Mouse (Mus musculus) hindbrain, embryonic 13.5 days (tissue): ENCODE measurements at regions not wholly inside any gene's neighbourhood (a gene's known extent, or its start where the extent isn't known, plus 50 kb on each side); places are given as distances from the start of the nearest gene placed in this dataset.

ENCODE experiments used
- ATAC-seq: fragments of 200-750 bp; cut with Nextera tagmentation; 2 replicates; pipeline ENCODE4 v1.8.0; 2017; ENCODE audit warnings: moderate TSS enrichment; ENCODE audit not compliant: low FRiP score
- H3K27ac ChIP-seq: fragments of 300-500 bp; sonication (generic); 2 replicates; pipeline ENCODE4 v1.5.1; 2015; ENCODE audit warnings: inconsistent platforms, mild to moderate bottlenecking, moderate library complexity
- H3K27me3 ChIP-seq: fragments of 300-500 bp; sonication (generic); 2 replicates; pipeline ENCODE4 v1.6.1; 2015; ENCODE audit warnings: mild to moderate bottlenecking, inconsistent platforms
- H3K36me3 ChIP-seq: fragments of 300-500 bp; sonication (generic); 2 replicates; pipeline ENCODE4 v1.6.1; 2015; ENCODE audit warnings: mild to moderate bottlenecking, inconsistent platforms
- H3K4me1 ChIP-seq: fragments of 300-500 bp; sonication (generic); replicated peaks from 2 replicates; pipeline ENCODE4 v1.6.1; 2015; ENCODE audit warnings: inconsistent platforms
- H3K4me2 ChIP-seq: fragments of 300-500 bp; sonication (generic); 2 replicates; pipeline ENCODE4 v1.6.1; 2015; ENCODE audit warnings: inconsistent platforms, mild to moderate bottlenecking, moderate library complexity
- H3K4me3 ChIP-seq: fragments of 300-500 bp; sonication (generic); 2 replicates; pipeline ENCODE4 v1.5.1; 2015; ENCODE audit warnings: mild to moderate bottlenecking, inconsistent platforms
- H3K9ac ChIP-seq: fragments of 300-500 bp; sonication (generic); 2 replicates; pipeline ENCODE4 v1.6.1; 2015; ENCODE audit warnings: mild to moderate bottlenecking, inconsistent platforms
- H3K9me3 ChIP-seq: fragments of 300-500 bp; sonication (generic); 2 replicates; pipeline ENCODE4 v1.6.1; 2016; ENCODE audit warnings: inconsistent platforms
- WGBS: fragments of 180-500 bp; shearing (Covaris S2); methylation state at CpG from one replicate; pipeline ENCODE4 v1.1.7; 2015; 5-methylcytosine and 5-hydroxymethylcytosine counted together

DNA sequence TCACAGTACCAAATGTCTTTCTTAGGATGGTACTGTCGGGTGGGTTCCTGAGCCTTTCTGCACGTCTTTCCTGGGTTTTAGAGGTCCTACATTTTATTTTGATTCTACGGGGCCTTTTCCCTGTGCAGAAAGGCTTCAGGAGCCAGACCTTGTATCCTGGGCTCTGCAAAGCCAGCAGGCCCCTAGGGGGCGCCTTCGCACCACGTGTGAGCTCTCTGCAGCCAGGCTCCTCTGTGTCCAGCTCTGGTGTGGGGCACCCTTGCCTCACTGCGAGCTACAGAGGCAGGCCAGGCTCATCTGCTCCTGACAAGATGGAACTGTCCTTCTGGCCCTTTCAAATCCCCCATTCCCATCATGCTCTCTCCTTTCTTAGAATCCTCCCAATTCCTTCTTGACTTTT, 53.3 kb upstream of the Usp3 start:
- peak; percentile 59; the same call in 1 of the 2 replicates for ATAC-seq
- H3K9me3 ChIP-seq, result no peaks in the 10 kb centered on the region
- no peaks in the 10 kb centered on the region for H3K36me3 ChIP-seq
- no peak overlapping the region for H3K4me3 ChIP-seq
- 16% methylated on average over 7 of the region's 7 CpGs for WGBS
- no peak overlapping the region for H3K4me2 ChIP-seq
- H3K27ac ChIP-seq, result no peak overlapping the region
- no peak overlapping the region for H3K9ac ChIP-seq
- peaks cover 7% of the 10 kb centered on the region; the same call in 1 of the 2 replicates for H3K4me1 ChIP-seq
- H3K27me3 ChIP-seq, result no peaks in the 10 kb centered on the region

DNA sequence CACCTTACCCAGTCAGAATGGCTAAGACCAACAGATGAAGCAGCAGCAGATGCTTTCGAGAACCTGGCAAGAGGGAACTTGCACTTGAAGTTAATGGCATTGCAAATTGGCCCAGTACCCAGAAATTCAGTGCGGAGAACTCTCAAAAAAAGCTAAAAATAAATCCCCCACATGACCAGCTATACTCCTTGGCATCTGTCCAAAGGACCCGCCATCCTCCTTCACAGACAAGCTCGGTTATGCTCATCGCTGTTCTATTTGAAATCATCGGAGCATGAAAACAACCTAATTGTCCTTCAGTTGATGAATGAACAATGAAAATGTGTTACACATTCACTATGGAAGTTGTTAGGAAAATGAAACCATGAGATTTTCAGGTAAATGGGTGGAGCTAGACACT, 58.4 kb upstream of the Usp3 start:
- H3K4me3 ChIP-seq, result no peak overlapping the region
- H3K27ac ChIP-seq, result no peak overlapping the region
- H3K9ac ChIP-seq, result no peak overlapping the region
- ATAC-seq, result no peak
- WGBS, result 34% methylated on average over 6 of the region's 6 CpGs
- H3K36me3 ChIP-seq, result no peaks in the 10 kb centered on the region
- H3K27me3 ChIP-seq, result no peaks in the 10 kb centered on the region
- no peaks in the 10 kb centered on the region for H3K9me3 ChIP-seq
- peaks cover 7% of the 10 kb centered on the region for H3K4me1 ChIP-seq
- H3K4me2 ChIP-seq, result 0 out of 2 replicates have a peak overlapping the region, but pooled peaks have one; percentile 8

DNA sequence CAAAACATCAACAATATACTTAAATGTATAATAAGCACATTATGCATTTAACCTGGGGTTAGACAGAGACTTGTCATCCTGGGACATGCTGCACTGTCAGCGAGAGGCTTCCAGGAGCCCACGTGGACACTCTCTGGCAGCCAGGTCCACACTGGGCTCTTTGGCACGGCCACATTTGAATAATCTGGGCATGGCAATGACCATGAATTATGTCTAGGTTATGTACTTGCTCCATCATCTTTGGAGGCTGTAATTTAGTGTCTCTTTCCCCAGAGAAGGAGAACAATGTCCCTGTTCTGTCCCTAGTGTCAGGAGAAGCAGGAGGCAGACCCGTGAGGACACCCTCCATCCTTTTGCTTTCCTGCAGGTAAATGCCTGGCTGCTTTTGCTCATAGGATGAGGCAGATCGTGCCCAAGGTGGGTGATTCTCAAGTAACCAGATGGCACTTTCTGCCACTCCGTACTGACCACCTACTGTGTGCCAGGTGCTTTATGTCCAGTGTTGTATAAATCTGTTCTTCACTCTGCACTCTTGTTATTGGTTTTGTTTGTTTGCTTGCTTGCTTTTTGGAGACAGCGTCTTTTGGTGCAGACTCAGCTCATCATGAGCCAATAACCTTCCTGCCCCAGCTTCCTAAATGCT, 56.2 kb upstream of the Car12 start:
- Histone ChIP-seq H3K4me3 (no peak overlapping the region), H3K36me3 (no peaks in the 10 kb centered on the region), H3K9me3 (no peaks in the 10 kb centered on the region), H3K27ac (no peak overlapping the region), H3K4me2 (no peak overlapping the region), H3K27me3 (no peaks in the 10 kb centered on the region), H3K4me1 (0 out of 2 replicates have a peak, but pooled peaks cover 3% of the 10 kb centered on the region), H3K9ac (no peak overlapping the region)
- no peak for ATAC-seq
- 88% methylated on average over 7 of the region's 7 CpGs for WGBS

- no peak overlapping the region for H3K9ac ChIP-seq
- ATAC-seq, result no peak
- 0 out of 2 replicates have a peak, but pooled peaks cover 3% of the 10 kb centered on the region for H3K4me1 ChIP-seq
- H3K9me3 ChIP-seq, result no peaks in the 10 kb centered on the region
- no peak overlapping the region for H3K27ac ChIP-seq
- H3K36me3 ChIP-seq, result no peaks in the 10 kb centered on the region
- H3K4me3 ChIP-seq, result no peak overlapping the region
- no peak overlapping the region for H3K4me2 ChIP-seq
- H3K27me3 ChIP-seq, result no peaks in the 10 kb centered on the region
Observed at GRCm38 (mm10) chr9:66658707-66659242, 54.7 kb upstream of the Car12 start.

GRCm38 (mm10) chr9:66659781-66660445, 53.6 kb upstream of the Car12 start:
- Histone ChIP-seq H3K4me2 (no peak overlapping the region), H3K9ac (no peak overlapping the region), H3K27ac (no peak overlapping the region), H3K36me3 (no peaks in the 10 kb centered on the region), H3K27me3 (no peaks in the 10 kb centered on the region), H3K4me3 (no peak overlapping the region), H3K9me3 (no peaks in the 10 kb centered on the region), H3K4me1 (0 out of 2 replicates have a peak, but pooled peaks cover 3% of the 10 kb centered on the region)
- 90% methylated on average over 11 of the region's 11 CpGs for WGBS
- ATAC-seq, result no peak

- Histone ChIP-seq H3K27me3 (no peaks in the 10 kb centered on the region), H3K27ac (no peak overlapping the region), H3K36me3 (no peaks in the 10 kb centered on the region), H3K9ac (no peak overlapping the region), H3K9me3 (no peaks in the 10 kb centered on the region), H3K4me1 (0 out of 2 replicates have a peak, but pooled peaks cover 3% of the 10 kb centered on the region), H3K4me3 (no peak overlapping the region), H3K4me2 (no peak overlapping the region)
- 78% methylated on average over 7 of the region's 7 CpGs for WGBS
- ATAC-seq, result no peak
Observed at GRCm38 (mm10) chr9:66661596-66661995, 51.9 kb upstream of the Car12 start.

DNA sequence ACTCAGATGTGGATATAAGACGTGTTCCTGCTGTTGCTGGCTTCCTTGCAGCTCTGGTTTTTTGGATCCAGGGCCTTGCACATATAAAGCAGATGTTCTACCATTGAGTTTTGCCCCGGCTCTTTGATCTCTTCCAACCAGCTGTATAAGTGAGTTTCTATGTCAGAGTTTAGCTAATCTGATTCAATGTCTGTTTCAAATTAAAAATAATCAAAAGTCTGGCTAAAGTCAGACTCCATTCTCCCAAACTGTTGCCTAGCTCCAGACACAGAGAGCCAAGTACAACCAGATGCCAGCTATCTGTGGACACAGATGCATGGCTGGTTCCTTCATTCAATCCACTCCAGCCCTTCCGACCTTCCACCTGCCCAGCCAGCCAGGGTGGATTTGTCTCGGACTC, 51.0 kb upstream of the Car12 start:
- no peak overlapping the region for H3K4me3 ChIP-seq
- WGBS, result 74% methylated on average over 4 of the region's 4 CpGs
- H3K27me3 ChIP-seq, result no peaks in the 10 kb centered on the region
- 0 out of 2 replicates have a peak, but pooled peaks cover 3% of the 10 kb centered on the region for H3K4me1 ChIP-seq
- H3K9ac ChIP-seq, result no peak overlapping the region
- ATAC-seq, result no peak
- no peak overlapping the region for H3K27ac ChIP-seq
- H3K36me3 ChIP-seq, result no peaks in the 10 kb centered on the region
- H3K9me3 ChIP-seq, result no peaks in the 10 kb centered on the region
- no peak overlapping the region for H3K4me2 ChIP-seq
